ENCODE assay signal across 13 mouse cellular contexts in the genomic region with DNA sequence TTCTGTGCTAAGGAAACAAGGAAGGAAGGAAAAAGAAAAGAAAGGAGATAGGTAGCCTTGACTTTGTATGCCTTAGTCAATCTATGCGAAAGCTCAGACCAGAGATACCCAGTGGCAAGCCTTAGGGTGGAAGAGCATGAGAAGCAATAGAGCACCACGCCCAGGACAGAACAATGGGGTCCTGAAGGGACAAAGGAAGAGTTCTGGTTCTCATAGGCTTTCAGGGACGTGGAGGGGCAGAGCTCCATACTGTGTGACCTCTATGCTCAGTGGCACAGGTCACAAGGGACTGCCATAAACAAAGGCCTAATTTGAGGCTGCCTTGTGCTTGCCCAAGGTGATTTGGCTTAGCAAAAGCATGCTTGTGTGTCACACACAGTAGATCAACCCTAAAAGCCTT.
"Had no signal": no experiment of that assay in that cellular context is flagged by ENCODE, and none has a peak within 500 bp of the region (broad histone marks: within the 10 kb centered on the region; RNA-seq: fewer than 3 reads in every experiment).

No protein-coding gene starts in this region.

- H3K4me3 ChIP-seq: liver, embryonic 13.5 days; stomach, embryonic 15.5 days had no signal

- DNase-seq: kidney, adult 11 months; kidney, adult 9 months; kidney, postnatal 25 days; liver, embryonic 13.5 days; lung, adult 2 months; lung, postnatal 14 days; lung, postnatal 4 days; midbrain, embryonic 14.5 days; spleen, adult 18-20 months; thymus, adult 2 months; thymus, postnatal 14 days; thymus, postnatal 4 days had no signal

- H3K27ac ChIP-seq: liver, embryonic 13.5 days; stomach, embryonic 15.5 days had no signal
